Mouse (Mus musculus) intestine, embryonic 15.5 days (tissue): Measurements from ENCODE around the gene Stx5a. TPM values are rescaled to one million over a fixed set of nuclear protein-coding genes. Genes with fewer than 3 reads are reported as not detected.

ENCODE experiments used
- ATAC-seq: fragments of 200-750 bp; cut with Nextera tagmentation; 2 replicates; pipeline ENCODE4 v1.8.0; 2017; ENCODE audit warnings: moderate TSS enrichment, moderate library complexity
- H3K27ac ChIP-seq: fragments of 300-500 bp; sonication (generic); 2 replicates; pipeline ENCODE4 v1.5.1; 2015; ENCODE audit warnings: mild to moderate bottlenecking, inconsistent platforms
- H3K27me3 ChIP-seq: fragments of 300-500 bp; sonication (generic); replicated peaks from 2 replicates; pipeline ENCODE4 v1.6.1; 2015; ENCODE audit warnings: inconsistent platforms
- H3K36me3 ChIP-seq: fragments of 300-500 bp; sonication (generic); 2 replicates; pipeline ENCODE4 v1.6.1; 2015; ENCODE audit warnings: inconsistent platforms
- H3K4me1 ChIP-seq: fragments of 300-500 bp; sonication (generic); replicated peaks from 2 replicates; pipeline ENCODE4 v1.6.1; 2015; ENCODE audit warnings: inconsistent platforms
- H3K4me2 ChIP-seq: fragments of 300-500 bp; sonication (generic); replicated peaks from 2 replicates; pipeline ENCODE4 v1.6.1; 2015; ENCODE audit warnings: mild to moderate bottlenecking, inconsistent platforms
- H3K4me3 ChIP-seq: fragments of 300-500 bp; sonication (generic); replicated peaks from 2 replicates; pipeline ENCODE4 v1.5.1; 2015; ENCODE audit warnings: inconsistent platforms
- H3K9ac ChIP-seq: fragments of 300-500 bp; sonication (generic); 2 replicates; pipeline ENCODE4 v1.6.1; 2015; ENCODE audit warnings: inconsistent platforms
- H3K9me3 ChIP-seq: fragments of 300-500 bp; sonication (generic); 2 replicates; pipeline ENCODE4 v1.6.1; 2016; ENCODE audit warnings: inconsistent platforms
- WGBS: fragments of 180-500 bp; shearing (Covaris S2); methylation state at CpG from one replicate; pipeline ENCODE4 v1.1.7; 2015; 5-methylcytosine and 5-hydroxymethylcytosine counted together
- polyA plus RNA-seq: library from polyadenylated mRNA; unstranded; fragments of >200 nt; fragmentation: Nextera tagmentation; extraction: Ambion mirVana; gene quantifications from 2 replicates; pipeline ENCODE4 v1.2.1, GENCODE M21; 2015

Stx5a gene
- polyA plus RNA-seq, 1 experiment from 2014 or later: 121 TPM

DNA sequence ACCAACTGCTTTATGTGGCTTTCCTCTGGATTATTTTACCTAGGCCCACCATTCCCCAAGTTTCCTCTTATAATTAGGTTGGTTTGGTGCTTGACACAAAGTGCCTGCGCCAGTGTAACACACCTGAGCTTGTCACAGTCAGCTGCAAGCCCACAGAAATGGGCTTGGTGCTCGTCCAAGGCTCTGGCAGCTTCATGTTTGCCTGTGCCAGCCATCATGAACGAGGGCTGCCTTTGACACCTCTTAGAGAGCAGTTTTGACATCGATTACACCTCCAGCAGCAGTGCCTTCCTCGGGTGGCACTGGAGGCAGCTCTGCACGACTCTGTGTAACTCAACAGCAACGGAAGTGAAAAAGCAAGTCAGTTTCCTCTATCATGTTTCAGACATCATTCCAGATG is 49.0 kb downstream of the Stx5a start:
- Histone ChIP-seq H3K4me3 (no peak overlapping the region), H3K27ac (no peak overlapping the region), H3K4me1 (peaks cover 5% of the 10 kb centered on the region), H3K36me3 (peaks cover 25% of the 10 kb centered on the region), H3K9me3 (no peaks in the 10 kb centered on the region), H3K4me2 (no peak overlapping the region), H3K27me3 (no peaks in the 10 kb centered on the region), H3K9ac (no peak overlapping the region)
- ATAC-seq: no peak
- 83% methylated on average over 7 of the region's 7 CpGs for WGBS

DNA sequence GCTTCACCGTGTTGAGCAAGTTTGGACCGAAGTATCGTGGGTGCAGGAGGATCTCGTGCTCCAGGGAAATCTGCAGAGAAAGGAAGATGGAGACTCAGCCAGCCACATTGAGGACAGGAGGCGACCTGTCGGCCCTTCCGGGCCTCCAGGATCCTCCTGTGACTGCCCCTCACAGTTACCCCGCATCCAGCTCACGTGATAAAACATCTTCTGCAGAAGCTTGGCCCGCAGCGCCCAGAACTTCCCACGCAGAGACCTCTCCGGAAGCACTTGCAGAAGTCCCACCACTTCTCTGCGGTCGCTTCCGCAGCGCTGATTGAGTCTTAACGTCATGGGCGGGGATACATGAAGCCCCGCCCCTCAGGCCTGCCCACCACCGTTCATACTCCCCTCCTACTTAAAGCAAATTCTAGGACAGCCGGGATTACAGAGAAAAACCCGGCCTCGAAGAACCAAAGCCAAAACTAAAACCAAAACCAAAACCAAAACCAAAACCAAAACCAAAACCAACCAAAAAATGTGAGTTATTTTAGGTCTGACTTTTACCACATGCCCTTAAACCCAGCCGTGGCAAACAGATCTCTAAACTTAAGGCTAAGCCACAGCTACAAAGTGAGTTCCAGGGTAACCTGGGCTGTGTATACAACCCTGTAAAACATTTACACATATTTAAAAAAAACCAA is 57.2 kb downstream of the Stx5a start, which contains the start of gene Polr2g:
Gene Polr2g (minus strand): TSS at position 314 of the 683 bp plus-strand sequence.
- Histone ChIP-seq H3K27me3 (no peaks in the 10 kb centered on the region), H3K4me3 (peak within 1 kb of the TSS; percentile 73), H3K27ac (peak within 1 kb of the TSS; percentile 71), H3K36me3 (peaks cover 14% of the 10 kb centered on the region), H3K4me2 (peak within 1 kb of the TSS; percentile 83), H3K9ac (peak within 1 kb of the TSS; percentile 80), H3K4me1 (peaks cover 13% of the 10 kb centered on the region), H3K9me3 (no peaks in the 10 kb centered on the region)
- peak; percentile 86 for ATAC-seq
- WGBS: under 1% methylated on average over 25 of the region's 25 CpGs

DNA sequence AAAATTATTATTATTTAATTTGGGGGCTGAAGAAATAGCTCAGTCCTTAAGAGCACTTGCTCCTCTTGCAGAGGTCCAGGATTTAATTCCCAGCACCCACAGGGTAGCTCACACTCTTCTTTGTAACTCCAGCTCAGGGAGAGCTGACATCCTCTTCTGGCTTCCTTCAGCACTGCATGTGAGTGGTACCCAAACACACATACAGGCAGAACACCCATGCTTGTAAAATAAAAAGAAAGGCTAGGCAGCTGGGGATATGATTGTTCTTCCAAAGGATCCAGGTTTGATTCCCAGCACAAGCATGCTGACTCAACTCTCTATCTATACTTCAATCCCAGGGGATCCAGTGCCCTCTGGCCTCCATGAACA is 57.7 kb downstream of the Stx5a start:
- peaks cover 13% of the 10 kb centered on the region for H3K4me1 ChIP-seq
- H3K27me3 ChIP-seq: no peaks in the 10 kb centered on the region
- H3K4me3 ChIP-seq: peak overlapping the region; percentile 73
- ATAC-seq: no peak
- H3K9ac ChIP-seq: no peak overlapping the region
- H3K27ac ChIP-seq: no peak overlapping the region
- peaks cover 9% of the 10 kb centered on the region for H3K36me3 ChIP-seq
- H3K9me3 ChIP-seq: no peaks in the 10 kb centered on the region
- H3K4me2 ChIP-seq: peak overlapping the region; percentile 83

DNA sequence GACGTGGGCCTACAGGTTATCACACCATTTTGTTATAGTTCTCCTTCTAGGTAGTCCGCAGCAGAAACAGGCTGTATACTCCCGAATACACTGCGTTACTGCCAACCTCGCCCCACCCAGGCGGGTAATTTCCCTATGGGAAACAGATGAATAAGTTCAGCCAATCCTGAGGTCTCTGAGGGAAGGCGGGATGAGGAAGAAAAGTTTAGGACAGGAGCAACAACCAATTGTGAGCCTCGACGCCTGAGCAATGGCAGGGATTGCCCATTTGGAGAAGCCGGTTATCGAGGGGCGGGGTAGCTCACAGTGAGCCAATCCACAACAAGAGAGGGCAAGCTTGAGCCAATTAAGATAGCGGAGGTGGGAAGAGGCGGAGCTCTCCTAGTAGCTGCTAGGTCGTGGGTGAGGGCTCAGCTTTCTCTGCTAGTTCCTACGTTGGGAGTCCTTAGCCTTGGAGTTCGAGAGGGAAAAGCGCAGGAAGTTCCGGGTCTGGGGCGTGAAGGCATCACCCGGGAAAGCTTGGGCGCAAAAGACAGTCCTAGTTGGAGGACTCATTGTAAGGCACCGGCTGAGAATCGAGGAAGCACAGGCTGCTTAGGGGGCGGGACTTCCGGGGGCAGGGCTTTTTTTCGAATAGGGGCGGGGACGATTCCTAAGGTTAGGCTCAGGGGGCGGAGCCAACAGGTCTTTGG is 61.1 kb downstream of the Stx5a start, which contains the start of gene Zbtb3:
Gene Zbtb3 (plus strand): TSS at position 426 of the 692 bp plus-strand sequence.
- peak; percentile 98 for ATAC-seq
- WGBS: under 1% methylated on average over 30 of the region's 30 CpGs
- Histone ChIP-seq H3K9me3 (no peaks in the 10 kb centered on the region), H3K9ac (peak within 1 kb of the TSS; percentile 59), H3K36me3 (no peaks in the 10 kb centered on the region), H3K27ac (peak within 1 kb of the TSS; percentile 88), H3K4me1 (peaks cover 11% of the 10 kb centered on the region), H3K27me3 (no peaks in the 10 kb centered on the region), H3K4me3 (peak within 1 kb of the TSS; percentile 62), H3K4me2 (peak within 1 kb of the TSS; percentile 73)

DNA sequence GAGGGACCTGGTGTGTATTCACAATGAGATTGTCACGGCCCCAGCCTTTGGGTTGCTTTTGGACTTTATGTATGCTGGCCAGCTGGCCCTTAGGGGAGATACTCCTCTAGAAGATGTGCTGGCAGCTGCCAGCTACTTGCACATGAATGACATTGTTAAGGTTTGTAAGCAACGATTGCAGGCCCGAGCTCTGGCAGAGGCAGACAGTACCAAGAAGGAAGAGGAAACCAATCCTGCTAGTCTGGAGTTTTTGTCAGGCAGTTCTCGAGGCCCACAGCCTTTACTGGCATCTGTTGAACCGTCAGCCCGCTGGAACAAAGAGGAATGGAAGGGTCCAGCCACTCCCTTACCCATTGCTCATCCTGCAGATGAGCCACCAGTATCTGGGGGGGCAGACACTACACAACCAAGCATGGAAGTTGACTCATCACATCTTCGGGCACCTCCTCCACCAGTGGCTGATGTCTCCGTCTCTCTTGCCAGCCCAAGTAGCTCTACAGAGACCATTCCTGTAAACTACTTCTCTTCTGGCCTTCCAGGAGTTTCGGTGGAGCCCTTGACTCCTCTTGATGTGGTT is 62.1 kb downstream of the Stx5a start:
- no peaks in the 10 kb centered on the region for H3K9me3 ChIP-seq

DNA sequence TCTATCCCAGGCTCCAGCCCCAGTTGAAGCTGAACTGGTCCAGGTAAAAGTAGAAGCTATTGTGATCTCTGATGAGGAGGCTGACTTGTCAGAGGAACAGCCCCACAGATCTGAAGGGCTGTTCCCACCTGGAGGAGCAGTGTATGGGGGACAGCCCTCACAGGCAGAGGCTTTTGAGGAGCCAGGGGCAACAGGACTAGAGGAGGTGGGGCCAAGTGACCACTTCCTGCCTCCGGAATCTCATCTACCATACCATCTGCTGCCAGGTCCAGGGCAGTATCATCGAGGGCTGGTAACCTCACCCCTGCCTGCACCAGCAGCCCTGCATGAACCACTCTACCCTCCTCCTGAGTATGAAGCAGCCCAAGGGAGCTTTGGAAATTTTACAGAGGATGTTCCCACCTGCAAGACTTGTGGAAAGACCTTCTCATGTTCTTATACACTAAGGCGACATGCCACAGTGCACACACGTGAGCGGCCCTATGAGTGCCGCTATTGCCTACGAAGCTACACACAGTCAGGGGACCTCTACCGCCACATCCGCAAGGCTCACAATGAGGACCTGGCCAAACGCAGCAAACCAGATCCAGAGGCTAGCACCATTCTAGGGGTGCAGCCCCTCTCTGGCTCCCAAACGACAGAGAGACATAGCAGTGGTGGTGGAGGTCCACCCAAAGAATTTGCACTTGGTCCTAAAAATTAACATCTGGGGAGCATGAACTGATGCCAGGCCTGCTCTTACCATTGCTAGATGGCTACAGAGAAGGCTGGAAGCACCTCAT is 62.9 kb downstream of the Stx5a start:
- H3K27me3 ChIP-seq: no peaks in the 10 kb centered on the region
- no peak overlapping the region for H3K4me3 ChIP-seq
- no peak overlapping the region for H3K9ac ChIP-seq
- WGBS: 88% methylated on average over 11 of the region's 11 CpGs
- H3K9me3 ChIP-seq: no peaks in the 10 kb centered on the region
- H3K27ac ChIP-seq: no peak overlapping the region
- ATAC-seq: no peak
- no peak overlapping the region for H3K4me2 ChIP-seq
- peaks cover 7% of the 10 kb centered on the region for H3K4me1 ChIP-seq
- no peaks in the 10 kb centered on the region for H3K36me3 ChIP-seq

More for the DNA sequence above, 62.1 kb downstream of the Stx5a start:
- 0 out of 2 replicates have a peak overlapping the region, but pooled peaks have one; percentile 88 for H3K27ac ChIP-seq
- WGBS: 92% methylated on average over 9 of the region's 9 CpGs
- no peak for ATAC-seq
- peak overlapping the region; percentile 73 for H3K4me2 ChIP-seq
- H3K4me3 ChIP-seq: peak overlapping the region; percentile 62
- peaks cover 7% of the 10 kb centered on the region for H3K4me1 ChIP-seq
- no peak overlapping the region for H3K9ac ChIP-seq
- no peaks in the 10 kb centered on the region for H3K36me3 ChIP-seq
- no peaks in the 10 kb centered on the region for H3K27me3 ChIP-seq

Other genes with a start within 250 kb of the Stx5a start
- 0.05 TPM in 1 of 2 replicates, not detected in the other for gene Slc22a8, start 150.2 kb upstream of the Stx5a start, polyA plus RNA-seq
- gene Slc22a6, start 123.4 kb upstream of the Stx5a start, polyA plus RNA-seq: 0.05 TPM in 1 of 2 replicates, not detected in the other
- 0.64 and 1.1 TPM in 2 replicates for gene Chrm1, start 77.6 kb upstream of the Stx5a start, polyA plus RNA-seq
- gene Slc3a2, start 18.0 kb upstream of the Stx5a start, polyA plus RNA-seq: 161 and 163 TPM in 2 replicates
- 77.3 and 88.5 TPM in 2 replicates for gene Wdr74, start 5.6 kb upstream of the Stx5a start, polyA plus RNA-seq
- 1.8 TPM in 2 replicates for gene 1700092M07Rik, start 695 bp upstream of the Stx5a start, polyA plus RNA-seq
- 143 and 146 TPM in 2 replicates for gene Nxf1, start 15.7 kb downstream of the Stx5a start, polyA plus RNA-seq
- gene Tmem223, start 29.6 kb downstream of the Stx5a start, polyA plus RNA-seq: 164 and 177 TPM in 2 replicates
- 90.4 and 102 TPM in 2 replicates for gene Tmem179b, start 33.1 kb downstream of the Stx5a start, polyA plus RNA-seq
- gene Taf6l, start 45.0 kb downstream of the Stx5a start, polyA plus RNA-seq: 25.2 and 26.9 TPM in 2 replicates
- gene Polr2g, start 57.2 kb downstream of the Stx5a start, polyA plus RNA-seq: 137 and 147 TPM in 2 replicates
- gene Zbtb3, start 61.1 kb downstream of the Stx5a start, polyA plus RNA-seq: 4.0 and 4.6 TPM in 2 replicates
- 48.2 and 49.3 TPM in 2 replicates for gene Ttc9c, start 77.9 kb downstream of the Stx5a start, polyA plus RNA-seq
- gene Hnrnpul2, start 78.6 kb downstream of the Stx5a start, polyA plus RNA-seq: 5.1 and 5.4 TPM in 2 replicates
- gene AC129217.1, start 88.4 kb downstream of the Stx5a start, polyA plus RNA-seq: not detected in 2 replicates
- 40.6 and 48.3 TPM in 2 replicates for gene Bscl2, start 96.1 kb downstream of the Stx5a start, polyA plus RNA-seq
- 16.0 and 17.3 TPM in 2 replicates for gene Gng3, start 97.8 kb downstream of the Stx5a start, polyA plus RNA-seq
- 1.6 and 2.0 TPM in 2 replicates for gene Lrrn4cl, start 109.4 kb downstream of the Stx5a start, polyA plus RNA-seq
- 163 and 167 TPM in 2 replicates for gene Ubxn1, start 130.1 kb downstream of the Stx5a start, polyA plus RNA-seq
- 62.7 and 63.9 TPM in 2 replicates for gene Uqcc3, start 139.5 kb downstream of the Stx5a start, polyA plus RNA-seq
- gene Lbhd1, start 142.3 kb downstream of the Stx5a start, polyA plus RNA-seq: 72.5 and 95.3 TPM in 2 replicates
- gene Gm49403, start 142.5 kb downstream of the Stx5a start, polyA plus RNA-seq: not detected in 2 replicates
- 86.5 and 95.2 TPM in 2 replicates for gene 1810009A15Rik, start 147.4 kb downstream of the Stx5a start, polyA plus RNA-seq
- not detected in 2 replicates for gene Gm49416, start 147.5 kb downstream of the Stx5a start, polyA plus RNA-seq
- gene Ints5, start 151.6 kb downstream of the Stx5a start, polyA plus RNA-seq: 40.0 and 41.5 TPM in 2 replicates
- 92.6 and 93.3 TPM in 2 replicates for gene Ganab, start 156.7 kb downstream of the Stx5a start, polyA plus RNA-seq
- gene B3gat3, start 179.0 kb downstream of the Stx5a start, polyA plus RNA-seq: 40.0 and 44.7 TPM in 2 replicates
- gene Rom1, start 187.9 kb downstream of the Stx5a start, polyA plus RNA-seq: 2.7 and 3.3 TPM in 2 replicates
- 24.2 and 28.4 TPM in 2 replicates for gene Eml3, start 188.1 kb downstream of the Stx5a start, polyA plus RNA-seq
- gene Mta2, start 200.5 kb downstream of the Stx5a start, polyA plus RNA-seq: 130 and 139 TPM in 2 replicates
- 29.7 and 30.4 TPM in 2 replicates for gene Tut1, start 212.4 kb downstream of the Stx5a start, polyA plus RNA-seq
- 436 and 453 TPM in 2 replicates for gene Eef1g, start 225.6 kb downstream of the Stx5a start, polyA plus RNA-seq
- 22.4 and 25.0 TPM in 2 replicates for gene Ahnak, start 247.9 kb downstream of the Stx5a start, polyA plus RNA-seq